Mouse (Mus musculus) cortical plate, adult 2 months (tissue): ENCODE measurements around the gene Tmem178b.

Experiments used
- CTCF ChIP-seq: fragments of 200-500 bp; IDR thresholded peaks from 2 replicates; pipeline ENCODE4 v1.5.1; 2011; ENCODE audit warnings: mild to moderate bottlenecking, control low read depth, low read length; ENCODE audit not compliant: insufficient read depth; ENCODE audit errors: extremely low read depth
- POLR2A ChIP-seq: fragments of 200-500 bp; IDR thresholded peaks from 2 replicates; pipeline ENCODE4 v1.6.1; 2011; ENCODE audit warnings: mild to moderate bottlenecking, low read length, control low read depth; ENCODE audit not compliant: insufficient read depth; ENCODE audit errors: extremely low read depth

DNA sequence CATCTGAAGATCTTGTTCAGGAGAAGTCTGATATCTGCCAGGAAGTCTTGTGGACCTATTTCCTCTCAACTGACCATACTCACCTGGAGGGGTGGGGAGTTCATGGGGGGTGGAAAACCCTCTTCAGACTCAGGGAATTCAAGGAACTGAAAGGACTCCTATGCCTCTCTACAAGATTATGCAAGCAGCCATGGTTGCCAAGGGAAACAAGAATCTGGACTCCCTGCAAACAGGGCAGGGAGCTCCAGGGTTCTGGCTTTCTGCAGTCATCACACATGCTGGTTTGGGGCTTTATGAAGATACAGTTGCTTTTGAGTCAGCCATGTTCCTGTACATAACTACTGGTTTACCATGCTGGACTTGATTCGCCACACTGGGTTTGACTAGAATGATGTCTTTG is 390.6 kb downstream of the Tmem178b start:
- no peak for TF ChIP-seq CTCF
- TF ChIP-seq POLR2A, result no peak
